Mouse (Mus musculus) forebrain, embryonic 15.5 days (tissue): Measurements from ENCODE around the gene Gm17334. TPM values are rescaled to one million over a fixed set of nuclear protein-coding genes. Genes with fewer than 3 reads are reported as not detected.

ENCODE experiments used
- ATAC-seq: fragments of 200-750 bp; cut with Nextera tagmentation; replicated peaks from 2 replicates; pipeline ENCODE4 v1.8.0; 2017; ENCODE audit warnings: mild to moderate bottlenecking, moderate TSS enrichment, moderate library complexity
- H3K27ac ChIP-seq: fragments of 300-500 bp; sonication (generic); replicated peaks from 2 replicates; pipeline ENCODE4 v1.5.1; 2015; ENCODE audit warnings: mild to moderate bottlenecking, inconsistent platforms
- H3K27me3 ChIP-seq: fragments of 300-500 bp; sonication (generic); 2 replicates; pipeline ENCODE4 v1.6.1; 2015; ENCODE audit warnings: inconsistent platforms
- H3K36me3 ChIP-seq: fragments of 300-500 bp; sonication (generic); 2 replicates; pipeline ENCODE4 v1.6.1; 2015; ENCODE audit warnings: mild to moderate bottlenecking, inconsistent platforms
- H3K4me1 ChIP-seq: fragments of 300-500 bp; sonication (generic); 2 replicates; pipeline ENCODE4 v1.6.1; 2015; ENCODE audit warnings: inconsistent platforms
- H3K4me2 ChIP-seq: fragments of 300-500 bp; sonication (generic); replicated peaks from 2 replicates; pipeline ENCODE4 v1.6.1; 2015; ENCODE audit warnings: mild to moderate bottlenecking, inconsistent platforms
- H3K4me3 ChIP-seq: fragments of 300-500 bp; sonication (generic); 2 replicates; pipeline ENCODE4 v1.5.1; 2015; ENCODE audit warnings: mild to moderate bottlenecking, inconsistent platforms
- H3K9ac ChIP-seq: fragments of 300-500 bp; sonication (generic); replicated peaks from 2 replicates; pipeline ENCODE4 v1.6.1; 2015; ENCODE audit warnings: mild to moderate bottlenecking, inconsistent platforms
- H3K9me3 ChIP-seq: fragments of 300-500 bp; sonication (generic); 2 replicates; pipeline ENCODE4 v1.6.1; 2016; ENCODE audit warnings: inconsistent platforms
- WGBS: fragments of 180-500 bp; shearing (Covaris S2); methylation state at CpG from one replicate; pipeline ENCODE4 v1.1.7; 2015; ENCODE audit warnings: mixed read lengths; 5-methylcytosine and 5-hydroxymethylcytosine counted together
- microRNA-seq: library from miRNA; unstranded; fragments of <30 nt; microRNA quantifications from one replicate; pipeline ENCODE4, GENCODE M21; 2016
- polyA plus RNA-seq: library from polyadenylated mRNA; unstranded; fragments of >200 nt; fragmentation: Nextera tagmentation; extraction: Ambion mirVana; gene quantifications from 2 replicates; pipeline ENCODE4 v1.2.1, GENCODE M21; 2015

The Gm17334 gene
- polyA plus RNA-seq, 1 experiment from 2014 or later = not detected

GRCm38 (mm10) chr11:53732244-53732643 is 40.7 kb downstream of the Gm17334 start:
- Histone ChIP-seq H3K4me3 (no peak overlapping the region), H3K9me3 (no peaks in the 10 kb centered on the region), H3K9ac (no peak overlapping the region), H3K4me2 (no peak overlapping the region), H3K4me1 (no peaks in the 10 kb centered on the region), H3K36me3 (no peaks in the 10 kb centered on the region), H3K27ac (no peak overlapping the region), H3K27me3 (no peaks in the 10 kb centered on the region)
- 93% methylated on average over 8 of the region's 8 CpGs for WGBS
- ATAC-seq = no peak

DNA sequence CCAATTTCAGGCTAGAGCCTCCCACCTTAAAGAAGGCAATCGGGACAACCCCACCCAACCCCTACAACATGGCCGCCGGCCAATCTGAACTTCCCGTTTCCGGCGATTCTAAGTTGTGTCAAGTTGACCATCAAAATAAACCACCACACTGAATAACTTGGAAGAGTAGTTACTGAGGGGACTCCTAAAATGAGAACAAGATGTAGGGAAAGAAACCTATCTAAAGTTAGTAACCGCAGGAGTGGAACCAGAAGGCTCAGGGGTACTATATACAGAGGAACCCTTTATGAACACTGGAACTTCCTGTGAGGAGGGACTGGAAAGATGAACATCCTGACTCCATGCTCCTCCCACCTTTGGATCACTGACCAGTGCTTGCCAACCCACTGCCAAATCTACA is 41.5 kb downstream of the Gm17334 start:
- H3K36me3 ChIP-seq = no peaks in the 10 kb centered on the region
- WGBS = 95% methylated on average over 7 of the region's 7 CpGs
- no peak overlapping the region for H3K9ac ChIP-seq
- no peak for ATAC-seq
- no peaks in the 10 kb centered on the region for H3K27me3 ChIP-seq
- no peaks in the 10 kb centered on the region for H3K4me1 ChIP-seq
- no peak overlapping the region for H3K4me2 ChIP-seq
- H3K9me3 ChIP-seq = no peaks in the 10 kb centered on the region
- no peak overlapping the region for H3K4me3 ChIP-seq
- no peak overlapping the region for H3K27ac ChIP-seq

Small RNAs within 50 kb of the gene (microRNA-seq; reads per million reads assigned to microRNA genes)
- not detected for gene Mir7671

Other genes with a start within 250 kb of the Gm17334 start
- 262 and 280 TPM in 2 replicates for gene Kif3a, start 205.8 kb downstream of the Gm17334 start, polyA plus RNA-seq
- 3.9 and 4.3 TPM in 2 replicates for gene Il4, start 154.5 kb downstream of the Gm17334 start, polyA plus RNA-seq
- gene Il13, start 138.5 kb downstream of the Gm17334 start, polyA plus RNA-seq = not detected in 2 replicates
- gene Rad50, start 65.9 kb downstream of the Gm17334 start, polyA plus RNA-seq = 14.0 and 15.2 TPM in 2 replicates
- gene Il5, start 52.4 kb downstream of the Gm17334 start, polyA plus RNA-seq = not detected in 2 replicates
- gene Irf1, start 3.2 kb downstream of the Gm17334 start, polyA plus RNA-seq = 2.9 and 3.3 TPM in 2 replicates
- gene Gm12216, start 86.1 kb upstream of the Gm17334 start, polyA plus RNA-seq = 0.28 TPM in 1 of 2 replicates, not detected in the other
- gene Slc22a5, start 118.5 kb upstream of the Gm17334 start, polyA plus RNA-seq = 10.2 and 10.9 TPM in 2 replicates
- gene Slc22a21, start 207.1 kb upstream of the Gm17334 start, polyA plus RNA-seq = 0.84 and 1.2 TPM in 2 replicates